Mouse (Mus musculus) hindbrain, embryonic 11.5 days (tissue): Measurements from ENCODE around the gene Speg. TPM values are rescaled to one million over a fixed set of nuclear protein-coding genes. Genes with fewer than 3 reads are reported as not detected.

ENCODE experiments used
- ATAC-seq: fragments of 200-750 bp; cut with Nextera tagmentation; 2 replicates; pipeline ENCODE4 v1.8.0; 2017; ENCODE audit warnings: mild to moderate bottlenecking, moderate TSS enrichment, moderate library complexity; ENCODE audit not compliant: low FRiP score
- DNase-seq: peaks from one replicate; pipeline ENCODE4 v3.0.0-alpha.2; 2015; ENCODE audit warnings: low spot score
- H3K27ac ChIP-seq: fragments of 300-500 bp; sonication (generic); 2 replicates; pipeline ENCODE4 v1.5.1; 2014; ENCODE audit warnings: mild to moderate bottlenecking, low read depth, low read length
- H3K27me3 ChIP-seq: fragments of 300-500 bp; sonication (generic); 2 replicates; pipeline ENCODE4 v1.6.1; 2014; ENCODE audit warnings: mild to moderate bottlenecking, low read length, moderate library complexity, mixed read lengths; ENCODE audit not compliant: control insufficient read depth, insufficient read depth
- H3K36me3 ChIP-seq: fragments of 300-500 bp; sonication (generic); 2 replicates; pipeline ENCODE4 v1.6.1; 2014; ENCODE audit warnings: mild to moderate bottlenecking, low read length, moderate library complexity, mixed read lengths; ENCODE audit not compliant: control insufficient read depth, insufficient read depth
- H3K4me1 ChIP-seq: fragments of 300-500 bp; sonication (generic); replicated peaks from 2 replicates; pipeline ENCODE4 v1.6.1; 2014; ENCODE audit warnings: low read length, mixed read lengths; ENCODE audit not compliant: control insufficient read depth, insufficient read depth
- H3K4me2 ChIP-seq: fragments of 300-500 bp; sonication (generic); replicated peaks from 2 replicates; pipeline ENCODE4 v1.6.1; 2014; ENCODE audit warnings: mild to moderate bottlenecking, low read depth, low read length
- H3K4me3 ChIP-seq: fragments of 300-500 bp; sonication (generic); 2 replicates; pipeline ENCODE4 v1.5.1; 2014; ENCODE audit warnings: low read depth, low read length
- H3K9ac ChIP-seq: fragments of 300-500 bp; sonication (generic); 2 replicates; pipeline ENCODE4 v1.6.1; 2014; ENCODE audit warnings: low read depth, low read length
- H3K9me3 ChIP-seq: fragments of 300-500 bp; sonication (generic); 2 replicates; pipeline ENCODE4 v1.6.1; 2016; ENCODE audit warnings: low read length; ENCODE audit not compliant: control insufficient read depth
- WGBS: fragments of 180-500 bp; shearing (Covaris S2); extraction: QIAGEN DNeasy Blood & Tissue Kit; methylation state at CpG from one replicate; pipeline ENCODE4 v1.1.7; 2014; 5-methylcytosine and 5-hydroxymethylcytosine counted together
- polyA plus RNA-seq: library from polyadenylated mRNA; unstranded; fragments of >200 nt; fragmentation: Nextera tagmentation; extraction: Ambion mirVana; gene quantifications from 2 replicates; pipeline ENCODE4 v1.2.1, GENCODE M21; 2014

Speg gene
- polyA plus RNA-seq, 1 experiment from 2014 or later, result 11.1 TPM

DNA sequence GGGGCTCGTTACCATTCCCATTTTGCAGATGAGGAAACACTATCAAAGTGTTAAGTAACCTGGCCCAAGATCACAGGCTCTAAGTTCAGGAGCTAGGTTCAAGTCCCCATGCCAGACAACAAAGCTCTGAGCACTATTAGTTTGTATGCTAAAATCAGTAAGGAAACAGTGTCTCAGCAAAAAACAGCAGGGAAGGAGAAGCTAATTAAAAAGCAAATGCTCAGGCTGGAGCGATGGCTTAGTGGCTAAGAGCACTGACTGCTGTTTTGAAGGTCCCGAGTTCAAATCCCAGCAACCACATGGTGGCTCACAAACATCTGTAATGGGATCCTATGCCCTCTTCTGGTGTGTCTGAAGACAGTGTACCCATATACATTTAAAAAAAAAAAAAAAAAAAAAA lies 37.1 kb downstream of the Speg start:
- Histone ChIP-seq H3K4me2 (no peak overlapping the region), H3K4me3 (no peak overlapping the region), H3K4me1 (no peaks in the 10 kb centered on the region), H3K36me3 (no peaks in the 10 kb centered on the region), H3K9me3 (no peaks in the 10 kb centered on the region), H3K27me3 (no peaks in the 10 kb centered on the region), H3K9ac (no peak overlapping the region), H3K27ac (no peak overlapping the region)
- DNase-seq, result no peak
- no peak for ATAC-seq
- WGBS, result 90% methylated on average over 3 of the region's 3 CpGs

- ATAC-seq (no peak), DNase-seq (peak; percentile 50)
- no peak overlapping the region for H3K4me2 ChIP-seq
- H3K9me3 ChIP-seq, result no peaks in the 10 kb centered on the region
- no peak overlapping the region for H3K27ac ChIP-seq
- H3K9ac ChIP-seq, result no peak overlapping the region
- no peaks in the 10 kb centered on the region for H3K27me3 ChIP-seq
- H3K4me3 ChIP-seq, result no peak overlapping the region
- H3K4me1 ChIP-seq, result no peaks in the 10 kb centered on the region
- 56% methylated on average over 3 of the region's 3 CpGs for WGBS
- no peaks in the 10 kb centered on the region for H3K36me3 ChIP-seq
Measured at GRCm38 (mm10) chr1:75413749-75414148, 38.7 kb downstream of the Speg start.

DNA sequence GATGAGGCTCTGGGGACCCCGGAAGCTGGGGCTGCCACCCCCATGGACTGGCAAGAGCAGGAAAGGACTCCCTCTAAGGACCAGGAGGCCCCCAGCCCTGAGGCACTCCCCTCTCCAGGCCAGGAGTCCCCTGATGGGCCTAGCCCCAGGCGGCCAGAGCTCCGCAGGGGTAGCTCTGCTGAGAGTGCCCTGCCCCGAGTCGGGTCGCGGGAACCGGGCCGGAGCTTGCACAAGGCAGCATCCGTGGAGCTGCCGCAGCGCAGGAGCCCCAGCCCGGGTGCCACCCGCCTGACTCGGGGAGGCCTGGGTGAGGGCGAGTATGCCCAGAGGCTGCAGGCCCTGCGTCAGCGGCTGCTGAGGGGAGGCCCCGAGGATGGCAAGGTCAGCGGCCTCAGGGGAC lies 46.7 kb downstream of the Speg start:
- peaks cover 20% of the 10 kb centered on the region for H3K4me1 ChIP-seq
- ATAC-seq (no peak), DNase-seq (no peak)
- no peak overlapping the region for H3K27ac ChIP-seq
- 4% methylated on average over 20 of the region's 20 CpGs for WGBS
- peak overlapping the region; percentile 34 for H3K4me3 ChIP-seq
- no peaks in the 10 kb centered on the region for H3K9me3 ChIP-seq
- H3K36me3 ChIP-seq, result no peaks in the 10 kb centered on the region
- H3K27me3 ChIP-seq, result peaks cover 44% of the 10 kb centered on the region
- H3K9ac ChIP-seq, result peak overlapping the region; percentile 63; the same call in 1 of the 2 replicates
- H3K4me2 ChIP-seq, result peak overlapping the region; percentile 66

GRCm38 (mm10) chr1:75422216-75422822 lies 47.2 kb downstream of the Speg start:
- no peaks in the 10 kb centered on the region for H3K9me3 ChIP-seq
- ATAC-seq (no peak; the same call in 1 of the 2 replicates), DNase-seq (peak; percentile 44)
- peaks cover 20% of the 10 kb centered on the region for H3K4me1 ChIP-seq
- peak overlapping the region; percentile 63 for H3K9ac ChIP-seq
- no peak overlapping the region for H3K27ac ChIP-seq
- peaks cover 44% of the 10 kb centered on the region for H3K27me3 ChIP-seq
- H3K4me2 ChIP-seq, result peak overlapping the region; percentile 66
- H3K4me3 ChIP-seq, result peak overlapping the region; percentile 34
- WGBS, result 6% methylated on average over 32 of the region's 32 CpGs
- H3K36me3 ChIP-seq, result no peaks in the 10 kb centered on the region

DNA sequence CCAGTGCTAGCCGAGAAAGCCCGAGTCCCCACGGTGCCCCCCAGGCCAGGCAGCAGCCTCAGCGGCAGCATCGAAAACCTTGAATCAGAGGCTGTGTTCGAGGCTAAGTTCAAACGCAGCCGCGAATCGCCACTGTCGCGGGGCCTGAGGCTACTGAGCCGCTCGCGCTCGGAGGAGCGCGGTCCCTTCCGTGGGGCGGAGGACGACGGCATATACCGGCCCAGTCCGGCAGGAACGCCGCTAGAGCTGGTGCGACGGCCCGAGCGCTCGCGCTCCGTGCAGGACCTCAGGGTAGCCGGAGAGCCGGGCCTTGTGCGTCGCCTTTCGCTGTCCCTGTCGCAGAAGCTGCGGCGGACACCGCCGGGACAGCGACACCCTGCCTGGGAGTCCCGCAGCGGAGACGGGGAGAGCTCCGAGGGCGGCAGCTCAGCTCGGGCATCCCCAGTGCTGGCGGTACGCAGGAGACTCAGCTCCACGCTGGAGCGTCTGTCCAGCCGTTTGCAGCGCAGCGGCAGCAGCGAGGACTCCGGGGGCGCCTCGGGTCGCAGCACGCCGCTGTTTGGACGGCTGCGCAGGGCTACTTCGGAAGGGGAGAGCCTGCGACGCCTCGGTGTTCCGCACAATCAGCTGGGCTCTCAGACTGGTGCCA lies 47.9 kb downstream of the Speg start:
- peak overlapping the region; percentile 66 for H3K4me2 ChIP-seq
- under 1% methylated on average over 71 of the region's 71 CpGs for WGBS
- peak overlapping the region; percentile 34 for H3K4me3 ChIP-seq
- ATAC-seq (peak; percentile 50), DNase-seq (peak; percentile 66)
- no peaks in the 10 kb centered on the region for H3K9me3 ChIP-seq
- H3K27me3 ChIP-seq, result peaks cover 44% of the 10 kb centered on the region
- peak overlapping the region; percentile 54 for H3K27ac ChIP-seq
- H3K4me1 ChIP-seq, result peaks cover 20% of the 10 kb centered on the region
- peak overlapping the region; percentile 63 for H3K9ac ChIP-seq
- no peaks in the 10 kb centered on the region for H3K36me3 ChIP-seq

DNA sequence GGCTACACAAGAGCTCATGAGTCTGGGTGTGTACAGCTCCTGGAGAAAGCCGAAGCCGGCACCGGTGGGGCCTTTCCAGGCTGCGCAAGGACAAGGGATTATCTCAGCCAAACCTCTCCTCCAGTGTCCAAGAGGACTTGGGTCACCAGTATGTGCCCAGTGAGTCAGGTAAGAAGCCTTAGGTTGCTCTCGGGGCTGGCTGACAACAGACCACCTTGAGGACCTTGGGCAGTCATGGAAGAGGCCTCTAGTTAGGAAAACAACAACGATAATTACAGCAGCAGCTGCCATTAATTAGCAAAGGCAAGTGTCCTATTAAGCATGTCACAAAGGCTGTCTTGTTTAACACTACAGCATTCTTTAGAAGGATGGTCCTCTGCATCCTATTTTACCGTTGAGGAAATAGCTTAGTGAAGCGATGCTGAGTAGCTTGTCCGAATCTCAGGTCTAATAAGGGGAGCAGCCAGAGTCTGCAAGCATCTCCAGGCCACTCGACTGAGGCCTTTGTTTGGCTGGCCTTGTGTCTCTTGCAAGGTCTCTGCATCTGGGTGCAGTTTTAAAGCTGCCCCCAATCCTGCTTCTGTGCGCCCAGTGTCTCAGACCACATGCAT lies 48.8 kb downstream of the Speg start:
- no peaks in the 10 kb centered on the region for H3K36me3 ChIP-seq
- no peak overlapping the region; the same call in 1 of the 2 replicates for H3K27ac ChIP-seq
- H3K27me3 ChIP-seq, result peaks cover 44% of the 10 kb centered on the region
- 56% methylated on average over 11 of the region's 11 CpGs for WGBS
- H3K4me2 ChIP-seq, result no peak overlapping the region
- H3K4me1 ChIP-seq, result peaks cover 20% of the 10 kb centered on the region
- no peaks in the 10 kb centered on the region for H3K9me3 ChIP-seq
- DNase-seq (peak; percentile 26), ATAC-seq (no peak)
- no peak overlapping the region for H3K4me3 ChIP-seq
- H3K9ac ChIP-seq, result no peak overlapping the region

- ATAC-seq (no peak), DNase-seq (peak; percentile 87)
- Histone ChIP-seq H3K9me3 (no peaks in the 10 kb centered on the region), H3K4me1 (peaks cover 20% of the 10 kb centered on the region), H3K36me3 (no peaks in the 10 kb centered on the region), H3K27me3 (peaks cover 37% of the 10 kb centered on the region), H3K9ac (no peak overlapping the region), H3K4me3 (no peak overlapping the region), H3K27ac (no peak overlapping the region), H3K4me2 (no peak overlapping the region)
- WGBS, result 38% methylated on average over 10 of the region's 10 CpGs
Measured at GRCm38 (mm10) chr1:75425796-75426471, 50.8 kb downstream of the Speg start.

- peak; percentile 83 for ATAC-seq
- Histone ChIP-seq H3K9me3 (no peaks in the 10 kb centered on the region), H3K4me1 (peaks cover 3% of the 10 kb centered on the region; the same call in 1 of the 2 replicates), H3K4me3 (peak within 1 kb of the TSS; percentile 53), H3K4me2 (peak within 1 kb of the TSS; percentile 56), H3K27me3 (no peaks in the 10 kb centered on the region), H3K9ac (peak within 1 kb of the TSS; percentile 60), H3K27ac (no peak within 1 kb of the TSS), H3K36me3 (no peaks in the 10 kb centered on the region)
- 6% methylated on average over 28 of the region's 28 CpGs for WGBS
- DNase-seq, result peak; percentile 89
Measured at GRCm38 (mm10) chr1:75435475-75436328, 60.6 kb downstream of the Speg start, which contains the start of gene Gmppa. TSS of gene Gmppa (plus strand) at chr1:75435930.
